Mouse (Mus musculus) left cerebral cortex, postnatal 14 days (tissue): ENCODE data around the gene Nsmce4a. TPM values are rescaled to one million over a fixed set of nuclear protein-coding genes. Genes with fewer than 3 reads are reported as not detected.
"Not testable (repeated sequence)": the region's sequence is repeated elsewhere in the genome, so short reads cannot be mapped to it uniquely, and the experiment has no call there.

ENCODE experiments used
- DNase-seq, 2 experiments: peaks; one replicate each; pipeline ENCODE4 v3.0.0; 2021 to 2022; ENCODE audit warnings: low spot score in 2 of 2, mixed read lengths in 1 of 2
- intact Hi-C: fragments of 180-260 bp; cut with DNase I; formaldehyde crosslinking; loops from one replicate; pipeline ENCODE4 v1.15.1; 2025
- long read RNA-seq, 2 experiments: library from polyadenylated mRNA; stranded (forward); transcript quantifications; one replicate each; pipeline ENCODE4 v2.0.0; 2021
- total RNA-seq, 2 experiments: library from RNA; stranded (reverse); gene quantifications; 2 replicates each; pipeline ENCODE4 v1.2.3; 2021

Gene Nsmce4a
- total RNA-seq: 10 to 100 TPM; 28.0 to 31.0 TPM
- long read RNA-seq, experiment 1, transcript Nsmce4a-202 (11 exons, 1,435 nt): major isoform, 25 of 29 reads
- long read RNA-seq, experiment 1, partial matches to known transcripts: 0 of 29 reads
- long read RNA-seq, experiment 1, other reads (novel, unspliced or antisense): 4 of 29 reads
- long read RNA-seq, experiment 2, transcript Nsmce4a-202 (11 exons, 1,435 nt): major isoform, 14 of 17 reads
- long read RNA-seq, experiment 2, partial matches to known transcripts: 2 of 17 reads
- long read RNA-seq, experiment 2, other reads (novel, unspliced or antisense): 1 of 17 reads

GRCm38 (mm10) chr7:130572821-130573220 lies at the start of gene Nsmce4a:
Gene Nsmce4a (minus strand): TSS chr7:130573118.
- no peak for DNase-seq
- intact Hi-C loops: no loop called here

DNA sequence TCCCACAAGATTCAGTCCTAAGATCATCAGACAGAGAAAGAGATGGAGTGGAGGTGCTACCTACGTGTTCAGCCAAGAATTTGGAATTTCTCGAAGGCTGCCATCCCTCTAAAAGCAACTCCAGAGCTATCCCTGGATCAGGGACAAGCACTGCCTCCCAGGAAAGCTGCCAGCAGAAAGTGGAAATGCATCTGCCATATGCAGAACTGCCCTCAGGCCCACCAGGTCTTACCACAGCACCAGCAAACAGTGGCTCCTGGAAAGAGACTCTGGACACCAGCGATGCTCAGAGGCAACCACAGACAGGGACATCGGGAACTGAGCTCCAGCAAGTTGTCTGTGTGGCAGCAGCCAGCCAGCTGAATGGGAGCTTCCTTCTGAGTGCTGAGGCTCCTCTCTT lies 49.4 kb upstream of the Nsmce4a start:
- no peak for DNase-seq
- intact Hi-C loops: no loop called here

GRCm38 (mm10) chr7:130621953-130622352 lies 49.0 kb upstream of the Nsmce4a start:
- intact Hi-C loops: no loop called here
- no peak for DNase-seq

- DNase-seq: no peak
- intact Hi-C loops: no loop called here
Measured at GRCm38 (mm10) chr7:130621068-130621467, 48.1 kb upstream of the Nsmce4a start.

- no peak for DNase-seq
- intact Hi-C loops: no loop called here
Measured at GRCm38 (mm10) chr7:130617591-130617990, 44.7 kb upstream of the Nsmce4a start.

DNA sequence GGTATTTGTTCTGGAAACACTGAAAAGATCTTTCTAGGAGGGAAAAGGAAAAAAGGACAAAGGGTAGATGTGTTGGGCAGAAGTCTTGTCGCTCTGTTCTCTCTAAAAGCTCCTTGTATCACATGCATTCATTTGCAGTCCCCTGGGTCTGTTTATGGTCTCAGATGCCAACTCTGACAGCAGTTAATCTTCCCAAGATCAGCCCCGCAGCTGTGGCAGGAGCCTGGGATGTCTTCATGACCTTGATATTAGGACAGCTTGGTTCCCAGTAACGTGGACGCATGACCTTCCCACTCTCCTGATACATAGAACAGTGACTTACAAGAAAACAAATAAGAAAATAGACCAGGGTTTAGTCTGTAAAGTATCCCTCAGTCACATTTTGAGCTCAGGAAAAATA lies 41.1 kb upstream of the Nsmce4a start:
- intact Hi-C loops: no loop called here
- no peak for DNase-seq

- intact Hi-C loops: no loop called here
- no peak for DNase-seq
Measured at GRCm38 (mm10) chr7:130606958-130607357, 34.0 kb upstream of the Nsmce4a start.

DNA sequence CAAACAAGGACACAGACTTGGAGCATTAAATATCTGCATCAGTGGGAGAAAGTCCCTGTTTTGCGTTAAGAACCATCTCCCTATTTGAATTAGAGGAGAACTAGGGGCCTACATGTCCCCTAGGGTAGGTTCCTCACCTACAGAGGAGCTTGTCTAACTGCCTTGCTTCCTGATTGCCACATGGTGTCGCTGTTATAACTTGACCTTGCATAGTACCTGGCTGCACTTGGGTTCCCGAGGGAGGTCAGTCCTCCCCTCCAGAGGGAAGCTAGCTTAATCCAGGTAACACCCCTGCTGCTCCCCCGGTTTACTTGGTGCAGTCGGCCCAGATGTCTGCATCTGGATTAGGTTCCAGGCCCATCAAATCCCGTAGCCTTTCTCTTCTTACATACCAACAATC lies 32.2 kb upstream of the Nsmce4a start:
- intact Hi-C loops: no loop called here
- no peak for DNase-seq

- intact Hi-C loops: no loop called here
- peak in 1 of 2 experiments; percentile 16 for DNase-seq
Measured at GRCm38 (mm10) chr7:130604390-130604789, 31.5 kb upstream of the Nsmce4a start.

DNA sequence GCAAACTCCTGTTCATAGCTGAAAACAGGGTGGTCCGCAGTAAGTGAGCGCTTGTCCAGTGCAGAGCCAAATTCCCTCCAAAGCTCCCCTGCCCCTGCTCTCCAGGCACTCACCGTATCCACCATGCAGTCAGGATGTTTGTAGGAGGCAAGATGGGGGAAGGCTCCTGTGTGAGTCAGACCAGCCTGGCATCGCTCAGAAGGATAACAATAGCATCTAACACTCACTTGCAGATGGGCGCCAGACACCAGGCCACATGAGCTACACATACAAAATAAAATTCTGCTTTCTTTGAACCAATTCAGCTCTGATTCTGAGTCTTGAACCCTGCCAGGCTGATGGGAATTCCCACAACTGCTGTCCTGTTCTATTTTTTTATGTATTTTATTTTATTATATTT lies 30.6 kb upstream of the Nsmce4a start:
- DNase-seq: peak; percentile 57 to 61
- intact Hi-C loops: no loop called here

GRCm38 (mm10) chr7:130602804-130603203 lies 29.9 kb upstream of the Nsmce4a start:
- no peak for DNase-seq
- intact Hi-C loops: no loop called here

- intact Hi-C loops: no loop called here
- no peak for DNase-seq
Measured at GRCm38 (mm10) chr7:130600546-130600945, 27.6 kb upstream of the Nsmce4a start.

DNA sequence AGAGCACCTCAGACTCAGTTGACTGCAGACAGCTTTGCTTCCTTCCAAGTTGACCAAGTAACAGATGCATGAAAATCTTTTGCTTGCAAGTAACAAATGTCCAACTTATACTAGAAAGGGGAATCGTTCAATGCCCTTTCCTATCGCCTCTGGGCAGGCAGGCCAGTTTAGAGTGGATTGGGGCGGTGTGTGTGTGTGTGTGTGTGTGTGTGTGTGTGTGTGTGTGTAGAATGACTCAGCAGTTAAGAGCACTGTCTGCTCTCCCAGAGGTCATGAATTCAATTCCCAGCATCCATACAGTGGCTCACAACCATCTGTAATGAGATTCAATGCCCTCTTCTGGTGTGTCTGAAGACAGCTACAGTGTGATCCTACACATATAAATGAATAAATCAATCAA lies 27.2 kb upstream of the Nsmce4a start:
- no peak for DNase-seq
- intact Hi-C loops: no loop called here

DNA sequence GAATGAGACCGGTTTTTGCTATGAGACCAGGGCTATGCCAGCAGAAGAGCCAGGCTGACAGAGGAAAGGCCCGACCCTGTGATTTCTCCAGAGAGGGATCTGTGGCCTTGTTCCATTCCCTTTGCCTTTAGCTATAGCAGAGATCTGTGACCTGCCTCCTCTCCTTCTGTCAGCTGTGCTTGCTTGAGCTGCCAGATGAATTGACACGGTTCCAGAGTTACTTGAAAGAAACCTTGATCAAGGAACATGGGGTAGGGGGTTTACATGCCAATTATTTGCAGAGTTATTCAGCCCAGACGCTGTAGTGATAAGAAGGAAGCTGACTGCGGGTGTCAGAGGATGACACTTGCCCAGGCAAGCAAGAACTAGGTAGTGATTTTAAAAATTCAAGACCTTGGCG lies 24.6 kb upstream of the Nsmce4a start:
- no peak for DNase-seq
- intact Hi-C loops: no loop called here

GRCm38 (mm10) chr7:130596079-130596855 lies 23.3 kb upstream of the Nsmce4a start:
- DNase-seq, intact Hi-C loops: not testable (repeated sequence)

DNA sequence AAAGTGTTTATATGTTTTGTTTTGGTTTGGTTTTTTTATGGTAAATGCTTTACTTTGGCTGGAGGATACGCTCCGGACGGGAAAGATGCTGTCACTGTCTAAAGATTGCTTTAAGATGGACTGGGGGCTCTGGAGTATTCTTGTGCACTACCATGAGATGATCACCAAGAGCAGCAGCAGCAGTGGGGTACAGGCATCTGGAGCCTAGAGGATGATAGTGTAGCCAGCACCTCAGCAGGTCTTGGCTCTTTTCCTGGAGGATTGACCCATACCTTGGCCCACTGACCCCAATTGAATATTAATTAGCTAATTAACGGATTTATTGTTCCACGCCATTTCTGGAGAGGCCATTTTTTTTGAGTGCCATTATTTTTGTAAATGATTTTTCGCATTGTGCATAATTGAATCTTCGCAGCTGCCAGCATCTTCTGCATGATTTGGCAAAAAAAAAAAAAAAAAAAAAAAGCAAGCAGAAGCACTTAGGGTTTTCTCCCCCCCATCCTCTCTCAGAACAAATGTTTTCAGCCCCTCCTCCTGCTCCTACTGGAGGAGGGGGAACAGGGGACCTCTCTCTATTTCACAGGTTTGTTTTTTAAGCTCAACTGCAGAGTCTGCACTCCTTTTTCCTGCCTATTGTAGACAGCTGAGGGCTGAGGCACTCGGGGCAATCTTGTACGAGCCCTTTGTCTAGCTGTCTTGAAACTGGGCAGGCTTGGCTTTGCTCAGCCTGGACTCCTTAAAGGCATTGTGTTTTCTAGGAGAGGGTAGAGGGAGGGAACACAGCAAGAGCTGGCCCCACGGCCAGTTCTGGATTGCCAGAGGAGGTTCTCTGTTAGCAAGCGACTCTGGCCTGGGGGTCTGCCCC lies 20.7 kb upstream of the Nsmce4a start:
- intact Hi-C loops, DNase-seq: not testable (repeated sequence)

DNA sequence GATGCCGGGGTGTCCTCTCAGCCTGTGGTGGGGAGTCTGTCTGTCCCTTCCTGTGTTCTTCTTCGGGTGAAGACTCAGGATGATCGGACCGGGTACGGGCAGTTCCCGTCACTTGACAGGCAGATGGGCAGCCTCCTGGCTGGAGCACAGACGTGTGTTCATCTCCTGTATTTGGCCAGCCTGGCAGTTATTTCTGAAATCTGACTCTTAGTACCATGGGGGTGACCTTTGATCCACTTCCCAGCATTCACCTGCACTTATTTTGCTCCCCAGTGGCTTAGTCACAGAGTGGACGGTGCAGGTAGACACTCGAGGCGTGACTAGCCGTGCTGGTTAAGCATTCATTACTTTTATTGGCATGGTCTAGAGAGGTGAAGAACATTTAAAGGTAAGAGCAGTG lies 20.1 kb upstream of the Nsmce4a start:
- DNase-seq, intact Hi-C loops: not testable (repeated sequence)

GRCm38 (mm10) chr7:130590845-130591437 lies 18.0 kb upstream of the Nsmce4a start:
- no peak for DNase-seq
- intact Hi-C loops: no loop called here

DNA sequence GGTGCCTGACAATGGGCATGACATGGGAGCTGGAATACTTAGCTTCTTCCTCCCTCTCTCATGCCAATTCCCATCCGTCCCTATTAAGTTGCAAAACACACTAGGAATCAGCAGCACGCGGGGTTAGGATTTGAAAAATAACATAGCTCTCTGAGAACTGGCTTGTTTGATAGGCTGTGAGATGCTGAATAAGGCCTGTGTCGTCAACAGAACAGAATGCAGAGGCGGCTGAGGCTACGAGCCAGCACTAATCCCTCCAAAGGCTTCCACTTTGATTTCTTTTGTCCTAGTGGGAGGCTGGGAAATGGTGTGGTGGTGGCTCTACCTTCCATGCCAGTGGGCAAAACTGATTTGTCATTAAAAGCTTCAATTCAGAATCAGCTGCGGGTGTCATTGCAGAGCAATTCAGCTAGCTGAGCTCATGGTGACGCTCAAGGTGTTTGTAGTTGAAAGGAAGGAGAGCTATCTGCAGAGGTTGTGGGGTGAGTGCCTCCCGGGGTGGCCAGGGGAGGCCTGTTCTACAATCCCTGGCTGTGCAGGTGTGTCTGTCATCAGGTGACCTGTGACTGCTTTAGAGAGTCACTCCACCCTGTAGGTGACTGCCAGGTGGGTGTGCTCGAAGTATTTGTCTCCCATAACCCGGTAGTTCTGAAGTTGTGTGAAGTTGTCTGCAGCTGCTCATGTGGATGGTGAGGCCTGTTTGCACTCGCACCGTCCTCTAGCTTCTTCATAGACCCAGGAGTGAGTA lies 17.3 kb upstream of the Nsmce4a start:
- DNase-seq: no peak
- intact Hi-C loops: no loop called here
